Mouse (Mus musculus) cerebellum, postnatal 4 days (tissue): ENCODE data around the gene Ivl.

Experiments used
- DNase-seq, 2 experiments: peaks; one replicate each; pipeline ENCODE4 v3.0.0; 2022; ENCODE audit warnings: low spot score in 2 of 2, mixed read lengths in 1 of 2

The Ivl gene

DNA sequence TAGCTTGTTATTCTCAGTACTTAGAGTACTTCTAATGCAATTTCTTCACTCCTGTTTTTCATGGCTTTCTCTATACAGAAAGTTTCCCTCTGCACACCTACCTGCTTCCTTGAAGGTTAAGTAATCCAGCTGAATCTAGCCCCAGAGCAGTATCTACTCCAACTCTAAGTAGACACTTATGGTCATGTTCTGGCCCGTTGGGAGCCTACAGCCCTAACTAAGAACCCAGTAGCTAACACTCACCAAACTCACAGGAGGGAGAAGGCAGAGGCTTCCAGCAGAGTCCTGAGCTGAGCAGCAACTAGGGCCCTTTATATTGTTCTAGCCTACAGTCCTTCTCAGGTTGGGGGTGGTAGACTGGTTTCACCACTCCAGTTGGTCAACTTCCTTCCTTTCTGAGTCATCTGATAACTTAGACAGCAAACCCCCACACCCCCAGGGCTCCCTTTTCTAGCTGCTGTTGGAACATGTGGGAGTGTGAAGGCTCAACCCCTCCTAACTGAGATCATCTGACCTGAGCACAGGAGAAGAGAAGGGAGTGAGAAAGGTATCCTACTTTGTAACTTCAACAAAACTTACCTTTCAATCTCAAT, at the start of gene Ivl:
TSS of gene Ivl (minus strand) at position 287 of the 593 bp plus-strand sequence.
- DNase-seq = no peak

- DNase-seq = no peak
Measured at GRCm38 (mm10) chr3:92621560-92621959, 48.0 kb upstream of the Ivl start, which contains the start of gene Lce6a. Gene Lce6a, minus strand, starts transcription at chr3:92621660.

DNA sequence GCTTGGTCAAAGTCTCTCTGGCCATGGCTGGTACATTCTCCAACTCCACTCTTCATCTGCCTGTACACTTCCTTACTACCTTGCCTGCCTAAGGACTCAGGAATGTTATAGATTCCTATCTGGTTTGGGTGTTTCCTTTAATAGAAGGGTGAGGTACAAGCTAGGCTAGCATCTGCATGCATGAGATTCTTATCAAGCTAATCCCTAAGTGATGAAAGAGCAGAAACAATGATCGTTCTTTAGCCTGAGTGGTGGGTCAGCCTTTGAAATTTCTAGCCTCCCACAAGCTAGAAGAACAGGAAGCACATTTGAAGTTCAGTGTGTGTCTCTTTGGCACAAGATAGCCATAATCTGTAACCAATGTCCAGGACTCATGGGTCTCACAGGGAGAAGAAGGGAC, 36.3 kb upstream of the Ivl start:
- no peak for DNase-seq

DNA sequence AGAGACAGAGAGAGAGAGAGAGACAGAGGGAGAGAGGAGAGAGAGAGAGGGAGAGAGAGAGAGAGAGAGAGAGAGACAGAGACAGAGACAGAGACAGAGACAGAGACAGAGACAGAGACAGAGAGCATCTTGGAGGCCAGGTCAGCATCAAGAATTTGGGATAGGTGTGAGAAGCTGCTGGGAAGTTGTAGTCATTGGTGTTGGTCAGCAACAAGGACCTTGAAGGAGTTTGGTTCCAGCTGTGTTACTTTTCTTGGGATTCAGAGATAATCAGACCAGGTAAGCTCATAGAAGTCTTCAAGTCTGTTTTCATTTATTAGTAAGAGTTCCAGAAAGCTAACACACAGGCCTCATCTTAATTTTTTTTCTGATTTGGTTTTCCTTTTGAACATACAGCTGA, 33.9 kb upstream of the Ivl start, which contains the start of gene 2210017I01Rik:
TSS of gene 2210017I01Rik (minus strand) at position 101 of the 400 bp plus-strand sequence.
- DNase-seq = no peak

DNA sequence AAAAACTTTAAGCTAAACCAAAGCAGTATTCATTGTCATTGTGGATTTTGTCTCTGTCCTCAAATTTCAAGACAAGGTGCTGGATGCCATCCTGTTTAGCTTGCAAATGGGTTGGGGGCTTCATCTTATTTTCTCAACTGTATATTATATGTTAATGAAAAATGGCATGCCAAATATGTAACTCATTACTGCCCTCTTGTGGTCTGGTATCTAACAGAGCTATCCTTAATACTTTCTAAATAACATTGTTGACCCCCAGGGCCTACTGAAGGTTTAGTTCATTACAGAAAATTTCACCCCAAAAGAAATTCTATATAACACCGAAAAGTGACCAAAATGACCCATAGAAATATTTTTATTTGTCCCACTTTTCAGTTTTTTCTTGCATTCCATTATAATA, 28.6 kb upstream of the Ivl start:
- no peak for DNase-seq

GRCm38 (mm10) chr3:92600456-92600855, 26.9 kb upstream of the Ivl start:
- no peak for DNase-seq

GRCm38 (mm10) chr3:92599973-92600372, 26.4 kb upstream of the Ivl start:
- DNase-seq = no peak

- DNase-seq = no peak
Measured at GRCm38 (mm10) chr3:92598429-92598828, 24.9 kb upstream of the Ivl start.

DNA sequence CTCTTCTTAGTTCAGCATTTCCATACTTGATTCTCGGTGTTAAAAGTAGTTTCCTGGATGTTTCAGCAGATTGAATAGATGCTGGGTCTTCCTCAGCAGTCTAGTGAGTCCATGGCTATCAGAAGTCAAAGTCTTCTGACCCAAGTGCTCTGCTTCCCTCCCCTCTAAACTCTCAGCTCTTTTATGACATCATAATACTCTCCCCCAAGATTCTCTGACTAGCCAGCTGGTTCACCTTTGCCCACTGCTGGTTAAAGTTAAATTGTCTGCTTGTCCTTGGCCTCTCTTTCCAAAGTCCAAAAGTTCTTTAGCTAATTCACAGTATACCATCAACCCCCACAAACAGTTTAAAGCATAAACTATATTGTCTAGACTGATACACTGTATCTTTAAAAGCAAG, 15.3 kb upstream of the Ivl start, which contains the start of gene Smcp:
TSS of gene Smcp (minus strand) at position 140 of the 400 bp plus-strand sequence.
- DNase-seq = no peak

GRCm38 (mm10) chr3:92587190-92587589, 13.7 kb upstream of the Ivl start:
- DNase-seq = no peak

DNA sequence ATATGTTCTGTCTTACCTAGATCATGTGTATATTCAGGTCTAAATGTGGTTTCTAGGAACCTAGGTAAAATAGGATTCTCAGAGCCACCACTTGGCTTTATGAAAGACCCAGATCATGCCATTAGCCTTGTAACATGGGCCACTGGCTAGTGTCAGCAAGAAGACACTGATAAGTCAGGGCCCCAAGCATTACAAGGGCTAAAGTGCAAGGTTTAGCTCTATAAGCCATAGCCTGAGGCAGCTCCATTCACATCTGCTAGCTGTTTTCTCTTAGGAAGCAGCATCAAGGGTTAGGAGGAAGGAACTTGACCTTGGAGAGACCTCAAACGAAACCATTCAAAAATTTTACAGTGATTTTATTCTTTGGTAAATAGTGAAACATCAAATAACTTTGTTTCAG, 11.5 kb upstream of the Ivl start:
- DNase-seq = no peak

DNA sequence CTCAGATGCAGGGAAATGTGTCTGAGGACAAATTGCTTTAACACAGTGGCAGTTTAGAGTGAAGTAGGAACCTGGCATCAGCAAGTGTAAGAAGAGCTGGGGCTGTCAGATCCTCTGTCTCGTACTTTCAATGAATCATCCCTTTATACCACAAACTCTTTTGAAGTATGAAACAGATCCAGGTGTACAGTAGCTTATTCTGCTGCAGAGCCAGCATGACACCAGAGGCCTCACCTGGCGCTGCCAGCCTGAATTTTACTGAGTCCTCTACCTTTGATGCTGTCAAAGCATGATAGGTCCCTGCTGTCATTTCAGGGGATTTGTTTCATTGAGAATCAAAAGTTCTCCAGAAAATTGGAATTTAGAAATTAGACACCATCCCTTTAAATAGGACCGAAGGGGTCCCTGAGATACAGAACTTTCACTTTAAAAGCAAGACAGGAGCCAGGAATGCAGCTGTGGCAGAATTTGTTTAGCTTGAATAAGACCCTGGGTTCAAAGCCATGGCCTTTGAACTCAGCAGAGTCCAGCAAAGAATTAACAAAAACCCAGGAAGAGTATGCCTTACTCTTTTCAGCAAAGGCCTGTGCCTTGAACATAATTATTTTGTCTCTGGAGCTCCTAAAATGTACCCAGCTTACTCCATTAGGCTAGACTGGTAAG, 9.8 kb upstream of the Ivl start:
- no peak for DNase-seq

DNA sequence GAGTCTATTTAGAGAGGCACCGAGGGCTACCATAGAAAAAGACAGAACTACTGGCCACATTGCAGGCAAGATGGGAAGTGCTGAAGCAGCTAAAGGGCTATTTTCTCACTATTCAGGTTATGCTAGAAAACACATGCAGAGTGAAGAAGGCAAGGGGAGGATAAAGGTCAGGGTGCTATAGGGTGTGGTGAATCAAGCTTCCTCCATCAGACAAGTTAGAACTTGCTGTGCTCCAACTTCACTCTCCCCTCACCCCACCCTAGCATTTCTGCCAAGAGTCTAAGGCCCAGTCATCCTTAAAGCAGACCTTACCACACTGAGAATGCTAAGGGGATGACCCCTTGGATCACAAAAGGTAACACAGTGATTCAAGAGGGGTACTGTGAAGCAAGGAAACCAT, 6.0 kb upstream of the Ivl start:
- no peak for DNase-seq

- DNase-seq = no peak
Measured at GRCm38 (mm10) chr3:92578652-92579413, 5.3 kb upstream of the Ivl start.

DNA sequence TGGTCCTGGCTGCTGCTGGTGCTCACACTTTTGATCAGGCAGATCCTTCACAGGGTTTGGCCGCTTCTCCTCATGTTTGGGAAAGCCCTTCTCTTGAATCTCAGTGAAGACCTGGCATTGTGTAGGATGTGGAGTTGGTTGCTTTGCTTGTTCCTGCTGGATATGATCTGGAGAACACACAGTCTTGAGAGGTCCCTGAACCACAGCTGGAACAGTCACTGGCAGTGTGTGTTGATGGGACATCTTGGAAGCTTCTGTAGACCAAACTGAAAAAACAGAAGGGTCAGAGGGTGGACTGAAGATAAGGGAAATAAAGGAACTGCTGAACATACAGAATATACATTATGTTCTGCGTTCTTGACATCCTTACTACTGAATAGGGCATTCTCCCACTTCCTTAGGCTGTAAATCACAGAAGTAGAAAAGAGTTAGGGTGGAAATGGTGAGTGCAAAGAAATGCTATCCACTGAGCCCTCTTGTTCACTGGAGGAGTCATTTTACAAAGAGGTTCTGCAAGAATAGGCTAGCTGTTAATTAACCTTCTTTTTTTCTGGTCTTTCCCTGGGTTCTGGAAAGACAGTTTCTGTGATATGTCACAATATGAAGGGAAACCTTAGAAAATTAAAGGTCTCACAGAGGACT, 900 bp downstream of the Ivl start:
- DNase-seq = no peak

GRCm38 (mm10) chr3:92568752-92569151, 4.8 kb downstream of the Ivl start:
- no peak for DNase-seq

GRCm38 (mm10) chr3:92565418-92565817, 8.1 kb downstream of the Ivl start:
- no peak for DNase-seq

DNA sequence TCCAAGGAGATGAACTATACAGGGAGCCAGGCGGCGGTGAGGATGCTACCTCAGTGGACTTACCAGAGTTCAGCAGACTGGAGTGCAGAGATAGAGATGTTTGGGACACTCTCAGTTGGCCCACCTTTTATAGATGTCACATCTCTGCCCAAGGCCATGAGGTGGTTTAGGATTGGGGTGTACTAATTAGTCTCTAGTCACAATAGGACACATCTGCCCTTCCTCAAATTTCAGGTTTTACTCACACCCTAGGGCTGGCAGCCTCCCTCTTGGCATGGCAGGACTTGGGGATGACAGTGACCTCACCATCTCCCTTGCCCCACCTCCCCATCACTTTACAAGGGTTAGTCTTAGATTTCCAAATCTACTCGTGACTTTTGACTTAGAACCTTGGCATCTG, 39.1 kb downstream of the Ivl start, which contains the start of gene 2310046K23Rik:
TSS of gene 2310046K23Rik (minus strand) at position 101 of the 400 bp plus-strand sequence.
- no peak for DNase-seq
